Mouse (Mus musculus): ENCODE data around the gene Olfr522. TPM values are rescaled to one million over a fixed set of nuclear protein-coding genes. Genes with fewer than 3 reads are reported as not detected.

Olfr522 gene
- polyA plus RNA-seq, 1 experiment from 2014 or later, result not detected

- 42% methylated on average over 2 of the region's 2 CpGs for WGBS
- Histone ChIP-seq H3K4me3 (ENCODE audit: low read length) (no peak overlapping the region), H3K4me1 (ENCODE audit: control insufficient read depth, insufficient read depth, low read length) (no peaks in the 10 kb centered on the region), H3K9ac (ENCODE audit: low read depth, low read length) (no peak overlapping the region), H3K27me3 (replicated peaks; ENCODE audit: control insufficient read depth, insufficient read depth, low read length) (peaks cover 3% of the 10 kb centered on the region; the same call in 1 of the 2 replicates), H3K36me3 (ENCODE audit: control insufficient read depth, insufficient read depth, low read length) (no peaks in the 10 kb centered on the region), H3K4me2 (ENCODE audit: low read depth, low read length) (no peak overlapping the region), H3K9me3 (ENCODE audit: control insufficient read depth, low read length) (no peaks in the 10 kb centered on the region), H3K27ac (ENCODE audit: low read length) (no peak overlapping the region)
- no peak for ATAC-seq
Measured at GRCm38 (mm10) chr7:140192445-140192844, 27.9 kb upstream of the Olfr522 start.

DNA sequence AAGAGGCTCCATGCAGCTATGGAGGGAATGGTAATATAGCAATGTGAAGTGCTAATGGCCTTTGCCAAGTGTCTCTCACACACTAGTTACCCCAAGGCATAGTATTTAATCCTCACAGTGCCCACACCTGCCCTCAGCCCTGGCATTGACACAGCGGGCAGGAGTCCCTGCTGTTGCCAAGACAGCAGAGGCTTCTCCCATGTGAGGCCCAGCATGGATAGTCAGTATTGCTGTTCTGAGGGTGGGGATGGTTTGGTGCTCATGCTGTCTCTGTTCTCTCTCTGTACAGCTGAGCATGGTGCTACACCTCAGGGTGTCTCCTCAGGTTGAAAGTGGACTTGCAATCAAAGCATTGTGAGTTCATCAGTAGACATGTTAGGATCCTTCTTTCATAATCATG, 25.9 kb upstream of the Olfr522 start:
- no peak overlapping the region for H3K27ac ChIP-seq (ENCODE audit: low read length)
- no peak for ATAC-seq
- H3K9ac ChIP-seq (ENCODE audit: low read depth, low read length), result no peak overlapping the region
- H3K4me3 ChIP-seq (ENCODE audit: low read length), result no peak overlapping the region
- H3K4me1 ChIP-seq (ENCODE audit: control insufficient read depth, insufficient read depth, low read length), result no peaks in the 10 kb centered on the region
- no peaks in the 10 kb centered on the region for H3K9me3 ChIP-seq (ENCODE audit: control insufficient read depth, low read length)
- no peak overlapping the region for H3K4me2 ChIP-seq (ENCODE audit: low read depth, low read length)
- 77% methylated on average over 1 of the region's 1 CpGs for WGBS
- peaks cover 3% of the 10 kb centered on the region; the same call in 1 of the 2 replicates for H3K27me3 ChIP-seq (replicated peaks; ENCODE audit: control insufficient read depth, insufficient read depth, low read length)
- H3K36me3 ChIP-seq (ENCODE audit: control insufficient read depth, insufficient read depth, low read length), result no peaks in the 10 kb centered on the region

- Histone ChIP-seq H3K27me3 (replicated peaks; ENCODE audit: control insufficient read depth, insufficient read depth, low read length) (peaks cover 3% of the 10 kb centered on the region; the same call in 1 of the 2 replicates), H3K27ac (ENCODE audit: low read length) (no peak overlapping the region), H3K4me1 (ENCODE audit: control insufficient read depth, insufficient read depth, low read length) (no peaks in the 10 kb centered on the region), H3K4me3 (ENCODE audit: low read length) (no peak overlapping the region), H3K9me3 (ENCODE audit: control insufficient read depth, low read length) (no peaks in the 10 kb centered on the region), H3K4me2 (ENCODE audit: low read depth, low read length) (no peak overlapping the region), H3K9ac (ENCODE audit: low read depth, low read length) (no peak overlapping the region), H3K36me3 (ENCODE audit: control insufficient read depth, insufficient read depth, low read length) (no peaks in the 10 kb centered on the region)
- 65% methylated on average over 4 of the region's 4 CpGs for WGBS
- ATAC-seq, result no peak
Measured at GRCm38 (mm10) chr7:140188391-140189328, 24.1 kb upstream of the Olfr522 start.

DNA sequence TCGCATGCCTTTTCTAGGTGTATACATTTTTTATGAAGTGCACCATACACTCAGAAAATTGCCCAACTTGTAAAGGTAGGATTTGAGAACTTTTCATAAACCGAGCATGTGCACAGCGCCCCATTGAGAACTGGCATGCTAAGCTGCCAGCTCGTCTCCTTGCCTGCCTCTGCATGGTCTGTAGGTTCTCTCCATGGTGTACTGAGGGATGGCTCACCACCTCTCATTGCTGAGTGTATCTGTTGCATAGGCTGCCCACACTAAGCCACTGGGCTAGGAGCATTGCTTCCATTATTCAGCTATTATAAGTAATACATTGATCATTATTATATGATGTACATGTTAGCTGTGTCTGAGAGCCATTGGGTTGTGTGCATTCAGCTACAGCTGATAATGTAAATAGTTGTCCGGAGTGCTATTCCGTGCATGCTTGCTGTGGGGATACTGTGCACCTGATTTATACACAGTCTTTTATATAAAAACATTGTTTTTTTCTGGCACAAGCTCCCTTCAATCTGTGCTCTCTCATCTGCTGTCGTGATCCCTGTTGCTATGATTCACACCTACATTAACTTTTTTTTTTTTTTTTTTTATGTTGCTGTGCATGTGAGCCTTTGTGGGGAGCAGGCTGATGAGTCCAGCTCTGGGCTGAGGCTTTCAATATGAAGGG, 23.3 kb upstream of the Olfr522 start:
- Histone ChIP-seq H3K4me2 (ENCODE audit: low read depth, low read length) (no peak overlapping the region), H3K27me3 (replicated peaks; ENCODE audit: control insufficient read depth, insufficient read depth, low read length) (peaks cover 3% of the 10 kb centered on the region; the same call in 1 of the 2 replicates), H3K9ac (ENCODE audit: low read depth, low read length) (no peak overlapping the region), H3K4me3 (ENCODE audit: low read length) (no peak overlapping the region), H3K27ac (ENCODE audit: low read length) (no peak overlapping the region), H3K4me1 (ENCODE audit: control insufficient read depth, insufficient read depth, low read length) (no peaks in the 10 kb centered on the region), H3K9me3 (ENCODE audit: control insufficient read depth, low read length) (no peaks in the 10 kb centered on the region), H3K36me3 (ENCODE audit: control insufficient read depth, insufficient read depth, low read length) (no peaks in the 10 kb centered on the region)
- no peak for ATAC-seq
- 85% methylated on average over 7 of the region's 7 CpGs for WGBS

DNA sequence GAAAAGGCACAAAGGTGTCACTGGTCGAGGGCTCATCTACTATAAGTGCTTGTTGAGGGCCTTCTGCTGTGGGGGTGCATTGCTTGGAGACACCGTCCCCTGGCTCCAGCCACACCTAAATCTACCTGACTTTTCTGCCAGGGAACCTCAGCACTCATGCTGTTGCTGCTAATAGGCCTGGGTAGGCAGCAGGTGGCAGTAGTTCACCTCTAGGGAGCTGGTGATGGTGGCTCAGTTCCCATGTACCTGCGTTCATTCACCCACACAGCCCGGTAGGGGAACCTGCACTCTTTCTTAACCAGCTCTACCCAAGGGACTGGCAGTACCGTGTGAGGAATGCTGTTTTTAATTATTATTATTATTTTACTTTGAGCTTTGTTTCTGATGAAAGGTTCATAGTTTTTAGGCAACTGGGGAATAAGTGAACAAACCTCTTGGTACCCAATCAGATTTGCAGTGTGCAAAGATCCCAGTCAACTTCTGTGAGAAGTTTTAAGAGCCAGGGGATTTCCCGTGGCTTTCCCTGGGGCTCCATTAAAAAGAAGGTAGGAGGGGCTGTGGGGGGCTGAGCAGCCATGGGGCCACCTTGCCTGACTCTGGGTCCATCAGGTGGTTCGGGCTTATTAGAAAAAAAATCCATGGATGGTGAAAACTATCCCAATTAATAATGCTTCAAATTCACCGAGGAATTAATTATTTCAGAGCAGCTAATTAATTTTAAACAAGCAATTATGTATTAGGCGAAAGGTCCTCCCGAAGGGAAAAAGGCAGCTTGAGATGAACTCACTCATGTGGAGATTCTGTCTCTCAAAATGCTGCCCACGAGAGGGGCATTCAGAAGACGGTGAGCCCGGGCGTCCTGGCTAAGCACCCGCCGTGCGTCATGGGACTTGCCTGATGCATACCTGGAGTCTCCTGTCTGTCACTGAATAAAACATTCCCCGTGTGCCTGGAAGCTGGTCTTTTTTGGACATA, 22.4 kb upstream of the Olfr522 start:
- no peak overlapping the region for H3K4me3 ChIP-seq (ENCODE audit: low read length)

GRCm38 (mm10) chr7:140184206-140184605, 19.6 kb upstream of the Olfr522 start:
- H3K4me3 ChIP-seq (ENCODE audit: low read length), result no peak overlapping the region
- H3K27ac ChIP-seq (ENCODE audit: low read length), result no peak overlapping the region
- 74% methylated on average over 4 of the region's 4 CpGs for WGBS
- H3K9ac ChIP-seq (ENCODE audit: low read depth, low read length), result no peak overlapping the region
- no peaks in the 10 kb centered on the region for H3K4me1 ChIP-seq (ENCODE audit: control insufficient read depth, insufficient read depth, low read length)
- no peak overlapping the region for H3K4me2 ChIP-seq (ENCODE audit: low read depth, low read length)
- no peak for ATAC-seq
- H3K36me3 ChIP-seq (ENCODE audit: control insufficient read depth, insufficient read depth, low read length), result no peaks in the 10 kb centered on the region
- peaks cover 3% of the 10 kb centered on the region; the same call in 1 of the 2 replicates for H3K27me3 ChIP-seq (replicated peaks; ENCODE audit: control insufficient read depth, insufficient read depth, low read length)
- H3K9me3 ChIP-seq (ENCODE audit: control insufficient read depth, low read length), result no peaks in the 10 kb centered on the region

More for the DNA sequence above, 22.4 kb upstream of the Olfr522 start:
- no peak overlapping the region for H3K9ac ChIP-seq (ENCODE audit: low read depth, low read length)
- H3K9me3 ChIP-seq (ENCODE audit: control insufficient read depth, low read length), result no peaks in the 10 kb centered on the region
- no peaks in the 10 kb centered on the region for H3K4me1 ChIP-seq (ENCODE audit: control insufficient read depth, insufficient read depth, low read length)
- no peaks in the 10 kb centered on the region for H3K36me3 ChIP-seq (ENCODE audit: control insufficient read depth, insufficient read depth, low read length)
- 63% methylated on average over 18 of the region's 18 CpGs for WGBS
- ATAC-seq, result no peak
- H3K4me2 ChIP-seq (ENCODE audit: low read depth, low read length), result no peak overlapping the region
- peaks cover 3% of the 10 kb centered on the region; the same call in 1 of the 2 replicates for H3K27me3 ChIP-seq (replicated peaks; ENCODE audit: control insufficient read depth, insufficient read depth, low read length)
- H3K27ac ChIP-seq (ENCODE audit: low read length), result no peak overlapping the region

GRCm38 (mm10) chr7:140180692-140181091, 16.1 kb upstream of the Olfr522 start:
- 75% methylated on average over 2 of the region's 2 CpGs for WGBS
- H3K27ac ChIP-seq (ENCODE audit: low read length), result no peak overlapping the region
- H3K9ac ChIP-seq (ENCODE audit: low read depth, low read length), result no peak overlapping the region
- no peak overlapping the region for H3K4me2 ChIP-seq (ENCODE audit: low read depth, low read length)
- H3K27me3 ChIP-seq (replicated peaks; ENCODE audit: control insufficient read depth, insufficient read depth, low read length), result no peaks in the 10 kb centered on the region
- no peak for ATAC-seq
- no peak overlapping the region for H3K4me3 ChIP-seq (ENCODE audit: low read length)
- H3K4me1 ChIP-seq (ENCODE audit: control insufficient read depth, insufficient read depth, low read length), result no peaks in the 10 kb centered on the region
- H3K9me3 ChIP-seq (ENCODE audit: control insufficient read depth, low read length), result no peaks in the 10 kb centered on the region
- no peaks in the 10 kb centered on the region for H3K36me3 ChIP-seq (ENCODE audit: control insufficient read depth, insufficient read depth, low read length)

GRCm38 (mm10) chr7:140179176-140179575, 14.6 kb upstream of the Olfr522 start:
- Histone ChIP-seq H3K9me3 (ENCODE audit: control insufficient read depth, low read length) (no peaks in the 10 kb centered on the region), H3K36me3 (ENCODE audit: control insufficient read depth, insufficient read depth, low read length) (no peaks in the 10 kb centered on the region), H3K4me3 (ENCODE audit: low read length) (no peak overlapping the region), H3K4me1 (ENCODE audit: control insufficient read depth, insufficient read depth, low read length) (no peaks in the 10 kb centered on the region), H3K4me2 (ENCODE audit: low read depth, low read length) (no peak overlapping the region), H3K27ac (ENCODE audit: low read length) (no peak overlapping the region), H3K9ac (ENCODE audit: low read depth, low read length) (no peak overlapping the region), H3K27me3 (replicated peaks; ENCODE audit: control insufficient read depth, insufficient read depth, low read length) (no peaks in the 10 kb centered on the region)
- WGBS, result 88% methylated on average over 2 of the region's 2 CpGs
- ATAC-seq, result no peak
